Mouse (Mus musculus): ENCODE data around the gene Ier5.

Ier5 gene

GRCm38 (mm10) chr1:155075856-155076255 lies 23.6 kb downstream of the Ier5 start:
- no peak for DNase-seq

GRCm38 (mm10) chr1:155074856-155075255 lies 24.6 kb downstream of the Ier5 start:
- no peak for DNase-seq

GRCm38 (mm10) chr1:155073905-155074304 lies 25.5 kb downstream of the Ier5 start:
- DNase-seq, result no peak

GRCm38 (mm10) chr1:155073133-155073532 lies 26.3 kb downstream of the Ier5 start:
- no peak for DNase-seq

GRCm38 (mm10) chr1:155071287-155071876 lies 28.1 kb downstream of the Ier5 start:
- DNase-seq, result no peak

GRCm38 (mm10) chr1:155070561-155071286 lies 28.7 kb downstream of the Ier5 start:
- no peak for DNase-seq

- no peak for DNase-seq
Measured at GRCm38 (mm10) chr1:155069696-155070095, 29.7 kb downstream of the Ier5 start.

GRCm38 (mm10) chr1:155066196-155066595 lies 33.2 kb downstream of the Ier5 start:
- no peak for DNase-seq

GRCm38 (mm10) chr1:155065068-155065701 lies 34.3 kb downstream of the Ier5 start:
- DNase-seq, result no peak

- no peak for DNase-seq
Measured at GRCm38 (mm10) chr1:155064649-155065048, 34.8 kb downstream of the Ier5 start.

GRCm38 (mm10) chr1:155064111-155064510 lies 35.3 kb downstream of the Ier5 start:
- no peak for DNase-seq

GRCm38 (mm10) chr1:155062963-155063362 lies 36.5 kb downstream of the Ier5 start:
- peak; percentile 51 for DNase-seq

GRCm38 (mm10) chr1:155062057-155062456 lies 37.4 kb downstream of the Ier5 start:
- no peak for DNase-seq

GRCm38 (mm10) chr1:155060832-155061801 lies 38.3 kb downstream of the Ier5 start:
- no peak for DNase-seq

- no peak for DNase-seq
Measured at GRCm38 (mm10) chr1:155060261-155060660, 39.2 kb downstream of the Ier5 start.

GRCm38 (mm10) chr1:155059505-155059904 lies 39.9 kb downstream of the Ier5 start:
- DNase-seq, result no peak

- no peak for DNase-seq
Measured at GRCm38 (mm10) chr1:155058099-155059012, 41.1 kb downstream of the Ier5 start.

GRCm38 (mm10) chr1:155056166-155056565 lies 43.3 kb downstream of the Ier5 start:
- no peak for DNase-seq

- DNase-seq, result no peak
Measured at GRCm38 (mm10) chr1:155055041-155055440, 44.4 kb downstream of the Ier5 start.

GRCm38 (mm10) chr1:155054366-155054965 lies 45.0 kb downstream of the Ier5 start:
- DNase-seq, result no peak

- DNase-seq, result no peak
Measured at GRCm38 (mm10) chr1:155053296-155053695, 46.1 kb downstream of the Ier5 start.
